Mouse (Mus musculus) heart, embryonic 15.5 days (tissue): ENCODE results near the gene Htra3. TPM values are rescaled to one million over a fixed set of nuclear protein-coding genes. Genes with fewer than 3 reads are reported as not detected.

Experiments used
- ATAC-seq: fragments of 200-750 bp; cut with Nextera tagmentation; replicated peaks from 2 replicates; pipeline ENCODE4 v1.8.0; 2017; ENCODE audit warnings: low read depth, moderate TSS enrichment; ENCODE audit not compliant: insufficient number of reproducible peaks, insufficient read depth, low FRiP score
- H3K27ac ChIP-seq: fragments of 300-500 bp; sonication (generic); 2 replicates; pipeline ENCODE4 v1.5.1; 2015; ENCODE audit warnings: mild to moderate bottlenecking, inconsistent platforms
- H3K27me3 ChIP-seq: fragments of 300-500 bp; sonication (generic); 2 replicates; pipeline ENCODE4 v1.6.1; 2015; ENCODE audit warnings: inconsistent platforms
- H3K36me3 ChIP-seq: fragments of 300-500 bp; sonication (generic); 2 replicates; pipeline ENCODE4 v1.6.1; 2015; ENCODE audit warnings: mild to moderate bottlenecking, inconsistent platforms
- H3K4me1 ChIP-seq: fragments of 300-500 bp; sonication (generic); replicated peaks from 2 replicates; pipeline ENCODE4 v1.6.1; 2015; ENCODE audit warnings: inconsistent platforms
- H3K4me2 ChIP-seq: fragments of 300-500 bp; sonication (generic); 2 replicates; pipeline ENCODE4 v1.6.1; 2015; ENCODE audit warnings: inconsistent platforms, mild to moderate bottlenecking, moderate library complexity
- H3K4me3 ChIP-seq: fragments of 300-500 bp; sonication (generic); 2 replicates; pipeline ENCODE4 v1.5.1; 2015; ENCODE audit warnings: mild to moderate bottlenecking, inconsistent platforms
- H3K9ac ChIP-seq: fragments of 300-500 bp; sonication (generic); 2 replicates; pipeline ENCODE4 v1.6.1; 2015; ENCODE audit warnings: mild to moderate bottlenecking, inconsistent platforms
- H3K9me3 ChIP-seq: fragments of 300-500 bp; sonication (generic); replicated peaks from 2 replicates; pipeline ENCODE4 v1.6.1; 2016; ENCODE audit warnings: inconsistent platforms
- WGBS: fragments of 180-500 bp; shearing (Covaris S2); methylation state at CpG from one replicate; pipeline ENCODE4 v1.1.7; 2015; ENCODE audit warnings: mixed read lengths; 5-methylcytosine and 5-hydroxymethylcytosine counted together
- polyA plus RNA-seq: library from polyadenylated mRNA; unstranded; fragments of >200 nt; fragmentation: Nextera tagmentation; extraction: Ambion mirVana; gene quantifications from 2 replicates; pipeline ENCODE4 v1.2.1, GENCODE M21; 2015

The Htra3 gene
- polyA plus RNA-seq, 1 experiment from 2014 or later, result 14.7 TPM

DNA sequence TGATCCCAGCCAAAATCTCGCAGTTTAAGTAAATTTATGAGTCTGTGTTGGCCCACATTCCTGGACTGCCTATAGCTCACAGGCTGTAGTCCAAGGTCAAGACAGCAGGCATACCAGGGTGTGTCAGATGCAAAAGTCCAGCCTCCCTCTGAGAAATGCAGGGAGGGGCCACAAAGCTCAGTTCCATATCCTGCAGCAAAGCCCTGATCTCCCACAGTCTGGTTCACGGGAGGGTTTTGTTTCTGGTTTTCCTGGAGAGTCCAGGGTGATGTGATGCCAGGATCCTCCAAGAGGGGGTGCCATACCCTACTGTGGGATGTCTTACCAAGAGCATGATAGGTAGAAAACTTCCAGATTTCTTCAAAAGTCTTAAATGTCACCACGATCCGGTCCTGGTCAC lies 38.4 kb upstream of the Htra3 start:
- Histone ChIP-seq H3K9me3 (no peaks in the 10 kb centered on the region), H3K27me3 (no peaks in the 10 kb centered on the region; the same call in 1 of the 2 replicates), H3K36me3 (no peaks in the 10 kb centered on the region), H3K4me3 (no peak overlapping the region), H3K4me1 (peaks cover 31% of the 10 kb centered on the region), H3K27ac (no peak overlapping the region), H3K9ac (no peak overlapping the region), H3K4me2 (no peak overlapping the region)
- 40% methylated on average over 4 of the region's 4 CpGs for WGBS
- no peak for ATAC-seq

GRCm38 (mm10) chr5:35717455-35717854 lies 37.9 kb upstream of the Htra3 start:
- no peak overlapping the region for H3K4me3 ChIP-seq
- WGBS, result 77% methylated on average over 5 of the region's 5 CpGs

DNA sequence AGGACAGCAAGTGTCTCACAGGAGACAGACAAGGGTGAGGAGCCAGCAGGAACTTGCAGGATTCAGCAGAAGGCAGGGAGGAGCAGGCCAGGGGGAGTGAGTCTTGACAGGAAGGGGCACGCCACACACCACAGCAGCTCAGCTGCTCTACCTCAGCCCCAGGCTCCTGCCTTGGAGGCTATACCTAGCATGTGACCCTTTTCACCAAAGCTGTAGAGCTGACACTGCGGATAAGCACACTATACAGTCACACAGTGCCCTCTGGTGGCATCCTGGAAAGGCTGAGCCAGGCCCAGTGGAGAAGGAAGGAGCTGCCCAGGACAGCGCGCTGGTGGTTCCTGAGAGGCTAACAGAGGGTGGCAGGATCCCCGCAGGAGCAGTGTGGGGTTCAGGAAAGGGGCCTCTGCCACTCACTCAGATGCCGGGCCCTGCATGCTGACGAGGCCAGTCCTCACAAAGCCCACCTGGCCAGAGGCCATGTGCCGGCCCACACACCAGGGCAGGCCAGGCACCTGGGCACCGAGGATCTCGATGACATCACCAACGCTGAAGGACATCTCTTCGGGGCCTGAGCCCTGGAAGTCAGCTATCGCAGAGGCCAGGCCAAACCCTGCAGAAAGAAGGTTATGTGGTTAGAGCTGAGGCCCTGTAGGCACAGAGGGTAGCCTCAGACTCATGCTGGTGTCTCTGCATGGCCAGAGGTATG lies 34.2 kb upstream of the Htra3 start:
- peaks cover 3% of the 10 kb centered on the region; the same call in 1 of the 2 replicates for H3K27me3 ChIP-seq
- H3K4me2 ChIP-seq, result no peak overlapping the region
- 46% methylated on average over 13 of the region's 13 CpGs for WGBS
- no peaks in the 10 kb centered on the region for H3K9me3 ChIP-seq
- no peak overlapping the region for H3K27ac ChIP-seq
- H3K36me3 ChIP-seq, result no peaks in the 10 kb centered on the region
- no peak overlapping the region for H3K4me3 ChIP-seq
- no peak overlapping the region for H3K9ac ChIP-seq
- peak; percentile 80 for ATAC-seq
- peaks cover 3% of the 10 kb centered on the region for H3K4me1 ChIP-seq

More at GRCm38 (mm10) chr5:35717455-35717854, 37.9 kb upstream of the Htra3 start:
- no peak for ATAC-seq
- Histone ChIP-seq H3K4me2 (no peak overlapping the region), H3K27ac (no peak overlapping the region), H3K36me3 (no peaks in the 10 kb centered on the region), H3K4me1 (peaks cover 26% of the 10 kb centered on the region), H3K9me3 (no peaks in the 10 kb centered on the region), H3K9ac (no peak overlapping the region), H3K27me3 (peaks cover 3% of the 10 kb centered on the region; the same call in 1 of the 2 replicates)

- Histone ChIP-seq H3K27ac (no peak overlapping the region), H3K4me1 (peaks cover 3% of the 10 kb centered on the region), H3K9ac (no peak overlapping the region), H3K27me3 (peaks cover 3% of the 10 kb centered on the region; the same call in 1 of the 2 replicates), H3K4me2 (no peak overlapping the region), H3K4me3 (no peak overlapping the region), H3K36me3 (no peaks in the 10 kb centered on the region), H3K9me3 (no peaks in the 10 kb centered on the region)
- ATAC-seq, result no peak
- 58% methylated on average over 5 of the region's 5 CpGs for WGBS
Observed at GRCm38 (mm10) chr5:35712517-35712916, 32.9 kb upstream of the Htra3 start.

GRCm38 (mm10) chr5:35710931-35711330 lies 31.3 kb upstream of the Htra3 start:
- no peak overlapping the region for H3K4me2 ChIP-seq
- no peak for ATAC-seq
- H3K27ac ChIP-seq, result no peak overlapping the region
- H3K36me3 ChIP-seq, result 0 out of 2 replicates have a peak, but pooled peaks cover 2% of the 10 kb centered on the region
- 67% methylated on average over 3 of the region's 3 CpGs for WGBS
- no peak overlapping the region for H3K9ac ChIP-seq
- peaks cover 3% of the 10 kb centered on the region for H3K4me1 ChIP-seq
- peaks cover 3% of the 10 kb centered on the region; the same call in 1 of the 2 replicates for H3K27me3 ChIP-seq
- no peak overlapping the region for H3K4me3 ChIP-seq
- no peaks in the 10 kb centered on the region for H3K9me3 ChIP-seq

DNA sequence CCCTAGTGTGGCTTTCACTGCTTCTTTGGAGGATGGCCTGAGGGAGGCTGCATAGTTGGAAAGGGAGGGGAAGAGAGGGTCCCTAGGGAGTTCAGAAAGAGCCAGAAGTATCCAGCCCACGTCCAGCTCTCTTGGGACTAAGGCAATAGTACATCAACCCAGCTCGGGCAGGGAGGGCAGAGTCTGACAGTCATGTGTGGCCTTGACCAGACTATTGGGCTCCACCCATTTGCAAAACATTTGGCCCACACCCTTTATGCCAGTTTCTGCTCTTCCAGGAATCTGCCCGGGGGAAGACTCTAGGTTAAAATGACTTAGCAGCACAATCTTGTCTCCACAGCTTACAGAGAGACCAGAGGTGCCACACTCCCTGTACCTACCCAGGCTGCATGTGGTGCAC lies 30.9 kb upstream of the Htra3 start:
- Histone ChIP-seq H3K9me3 (no peaks in the 10 kb centered on the region), H3K4me2 (no peak overlapping the region), H3K4me1 (peaks cover 3% of the 10 kb centered on the region), H3K27ac (no peak overlapping the region), H3K27me3 (peaks cover 3% of the 10 kb centered on the region; the same call in 1 of the 2 replicates), H3K36me3 (0 out of 2 replicates have a peak, but pooled peaks cover 2% of the 10 kb centered on the region), H3K9ac (no peak overlapping the region), H3K4me3 (no peak overlapping the region)
- WGBS, result 61% methylated on average over 3 of the region's 3 CpGs
- ATAC-seq, result no peak

GRCm38 (mm10) chr5:35705411-35705810 lies 25.8 kb upstream of the Htra3 start:
- Histone ChIP-seq H3K9ac (no peak overlapping the region), H3K27ac (no peak overlapping the region), H3K4me3 (no peak overlapping the region), H3K4me1 (no peaks in the 10 kb centered on the region), H3K36me3 (0 out of 2 replicates have a peak, but pooled peaks cover 2% of the 10 kb centered on the region), H3K4me2 (no peak overlapping the region), H3K9me3 (no peaks in the 10 kb centered on the region), H3K27me3 (no peaks in the 10 kb centered on the region)
- ATAC-seq, result no peak
- WGBS, result 87% methylated on average over 3 of the region's 3 CpGs

DNA sequence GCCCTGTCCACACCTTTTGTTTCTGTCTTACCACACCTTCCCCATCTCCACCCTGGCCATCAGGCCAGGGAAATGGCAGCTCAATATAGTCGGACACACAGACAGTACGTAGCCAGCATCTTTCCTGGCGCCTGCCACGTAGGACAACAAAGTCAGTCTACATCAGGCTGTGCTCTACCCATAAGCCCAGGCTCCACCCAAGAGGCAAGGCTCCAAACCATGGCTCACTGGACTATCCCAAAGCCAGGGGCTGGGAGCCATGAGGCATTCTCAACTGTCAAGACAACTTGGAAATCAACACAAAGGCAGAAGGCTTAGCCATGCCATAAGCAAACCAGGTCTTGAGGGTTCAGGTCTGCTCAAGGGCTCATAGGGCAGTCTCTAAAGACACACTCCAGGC lies 24.2 kb upstream of the Htra3 start:
- peaks cover 3% of the 10 kb centered on the region; the same call in 1 of the 2 replicates for H3K27me3 ChIP-seq
- no peak overlapping the region for H3K4me3 ChIP-seq
- H3K9ac ChIP-seq, result no peak overlapping the region
- no peaks in the 10 kb centered on the region for H3K9me3 ChIP-seq
- 82% methylated on average over 4 of the region's 4 CpGs for WGBS
- H3K4me2 ChIP-seq, result no peak overlapping the region
- no peak for ATAC-seq
- no peak overlapping the region for H3K27ac ChIP-seq
- H3K4me1 ChIP-seq, result no peaks in the 10 kb centered on the region
- H3K36me3 ChIP-seq, result 0 out of 2 replicates have a peak, but pooled peaks cover 2% of the 10 kb centered on the region

- Histone ChIP-seq H3K36me3 (0 out of 2 replicates have a peak, but pooled peaks cover 2% of the 10 kb centered on the region), H3K27ac (no peak overlapping the region), H3K9ac (no peak overlapping the region), H3K4me2 (no peak overlapping the region), H3K4me1 (no peaks in the 10 kb centered on the region), H3K4me3 (no peak overlapping the region), H3K9me3 (no peaks in the 10 kb centered on the region), H3K27me3 (peaks cover 3% of the 10 kb centered on the region; the same call in 1 of the 2 replicates)
- ATAC-seq, result no peak
- 80% methylated on average over 8 of the region's 8 CpGs for whole genome bisulfite sequencing
Observed at GRCm38 (mm10) chr5:35703183-35703582, 23.6 kb upstream of the Htra3 start.

DNA sequence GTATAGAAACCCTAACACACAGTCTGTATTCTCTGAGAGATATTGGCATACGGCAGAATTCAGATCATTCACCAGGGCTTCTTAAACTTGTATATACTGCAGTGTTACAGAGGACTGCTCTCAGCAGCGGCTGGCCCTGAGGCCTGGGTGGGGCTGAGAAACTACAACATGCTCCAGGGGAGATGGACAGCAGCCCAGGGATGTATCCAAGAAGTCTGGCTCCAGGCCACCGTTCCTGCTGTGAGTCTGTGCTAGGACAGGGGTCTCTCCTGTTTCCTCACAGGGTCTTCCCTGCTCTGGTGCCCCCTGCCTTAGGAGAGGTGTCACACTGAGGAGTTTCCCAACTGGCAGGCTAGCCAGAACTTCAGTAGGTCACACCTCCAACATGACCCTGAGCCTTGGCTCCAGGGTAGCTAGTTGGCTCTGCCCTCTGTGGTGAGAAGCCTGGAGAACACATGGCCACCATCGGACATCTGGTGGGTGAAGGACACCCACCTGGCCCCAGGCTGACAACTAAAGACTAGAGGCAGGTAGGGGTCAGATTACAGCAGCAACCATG lies 23.1 kb upstream of the Htra3 start:
- no peaks in the 10 kb centered on the region for H3K4me1 ChIP-seq
- no peak overlapping the region for H3K4me2 ChIP-seq
- 75% methylated on average over 4 of the region's 4 CpGs for WGBS
- no peak overlapping the region for H3K9ac ChIP-seq
- no peak for ATAC-seq
- H3K27ac ChIP-seq, result no peak overlapping the region
- no peak overlapping the region for H3K4me3 ChIP-seq
- H3K9me3 ChIP-seq, result no peaks in the 10 kb centered on the region
- H3K36me3 ChIP-seq, result 0 out of 2 replicates have a peak, but pooled peaks cover 2% of the 10 kb centered on the region
- H3K27me3 ChIP-seq, result peaks cover 3% of the 10 kb centered on the region; the same call in 1 of the 2 replicates

- no peak for ATAC-seq
- WGBS, result 46% methylated on average over 6 of the region's 6 CpGs
- no peak overlapping the region for H3K9ac ChIP-seq
- H3K4me1 ChIP-seq, result no peaks in the 10 kb centered on the region
- H3K4me3 ChIP-seq, result no peak overlapping the region
- H3K4me2 ChIP-seq, result no peak overlapping the region
- no peak overlapping the region for H3K27ac ChIP-seq
- H3K36me3 ChIP-seq, result no peaks in the 10 kb centered on the region
- H3K9me3 ChIP-seq, result no peaks in the 10 kb centered on the region
- peaks cover 3% of the 10 kb centered on the region; the same call in 1 of the 2 replicates for H3K27me3 ChIP-seq
Observed at GRCm38 (mm10) chr5:35701042-35701441, 21.5 kb upstream of the Htra3 start.
